25 mouse cellular contexts compared by ENCODE assay signal in the genomic region with DNA sequence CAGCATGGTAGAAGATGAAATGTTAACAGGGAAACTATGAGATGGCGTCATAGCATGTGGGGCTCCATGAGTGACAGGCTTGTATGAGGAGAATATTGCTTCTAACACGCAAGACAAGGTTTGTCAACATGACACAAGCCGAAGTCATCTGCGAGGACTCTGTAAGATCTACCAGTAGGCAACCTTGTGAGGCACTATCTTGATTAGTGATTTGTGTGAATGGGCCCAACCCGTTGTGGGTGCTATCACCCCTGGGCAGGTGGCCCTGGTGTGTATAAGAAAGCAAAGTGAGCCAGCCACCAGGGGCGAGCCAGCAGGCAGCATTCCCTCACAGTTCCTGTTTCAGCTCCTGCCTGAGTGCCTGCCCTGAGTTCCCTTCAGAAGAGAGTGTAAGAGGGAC.
"Had no signal": no experiment of that assay in that cellular context is flagged by ENCODE, and none has a peak within 500 bp of the region (broad histone marks: within the 10 kb centered on the region; RNA-seq: fewer than 3 reads in every experiment).

No protein-coding gene starts in this region.

- H3K27me3 ChIP-seq: heart, embryonic 12.5 days; hindbrain, embryonic 13.5 days; hindbrain, embryonic 15.5 days; kidney, embryonic 15.5 days; limb, embryonic 13.5 days; limb, embryonic 15.5 days; liver, embryonic 12.5 days had no signal

- H3K9me3 ChIP-seq: heart, embryonic 12.5 days; hindbrain, embryonic 13.5 days; hindbrain, embryonic 15.5 days; kidney, embryonic 15.5 days; limb, embryonic 13.5 days; limb, embryonic 15.5 days; liver, embryonic 12.5 days had no signal

- H3K27ac ChIP-seq: gastrocnemius, adult 2 months; heart, adult 2 months; hindbrain, embryonic 13.5 days; hindbrain, embryonic 15.5 days; hindbrain, postnatal 0 days; kidney, embryonic 15.5 days; kidney, postnatal 0 days; limb, embryonic 13.5 days; limb, embryonic 15.5 days; liver, embryonic 12.5 days; liver, embryonic 14.5 days had no signal

- H3K4me3 ChIP-seq: gastrocnemius, adult 2 months; heart, adult 2 months; heart, embryonic 12.5 days; hindbrain, embryonic 13.5 days; hindbrain, embryonic 15.5 days; kidney, embryonic 15.5 days; limb, embryonic 13.5 days; limb, embryonic 15.5 days; liver, embryonic 12.5 days had no signal

- H3K4me1 ChIP-seq: kidney, embryonic 15.5 days; liver, embryonic 12.5 days had no signal

- ATAC-seq: hindbrain, postnatal 0 days; intestine, embryonic 16.5 days; liver, embryonic 12.5 days had no signal

- DNase-seq: gastrocnemius, adult 2 months; gastrocnemius, postnatal 10 days; gastrocnemius, postnatal 25 days; heart, adult 2 months; heart, postnatal 10 days; heart, postnatal 4 days; kidney, adult 11 months; kidney, adult 2 months; kidney, adult 9 months; kidney, postnatal 14 days; kidney, postnatal 36 days; layer of hippocampus, adult 9-11 months; layer of hippocampus, postnatal 36 days; left cerebral cortex, postnatal 4 days had no signal

- H3K4me2 ChIP-seq: heart, embryonic 12.5 days; hindbrain, embryonic 13.5 days; hindbrain, embryonic 15.5 days; kidney, embryonic 15.5 days; limb, embryonic 13.5 days; limb, embryonic 15.5 days; liver, embryonic 12.5 days had no signal

- H3K36me3 ChIP-seq: heart, embryonic 12.5 days; hindbrain, embryonic 13.5 days; hindbrain, embryonic 15.5 days; kidney, embryonic 15.5 days; limb, embryonic 15.5 days; liver, embryonic 12.5 days had no signal

- H3K9ac ChIP-seq: heart, embryonic 12.5 days; hindbrain, embryonic 13.5 days; hindbrain, embryonic 15.5 days; kidney, embryonic 15.5 days; limb, embryonic 13.5 days; limb, embryonic 15.5 days; liver, embryonic 12.5 days; liver, embryonic 14.5 days had no signal
